Mouse (Mus musculus) G1E (cell line): Measurements from ENCODE around the gene Zfp93.

Source experiments
- CTCF ChIP-seq: IDR thresholded peaks from 2 replicates; pipeline ENCODE4 v1.5.1; 2012; ENCODE audit warnings: low read depth, low read length, inconsistent platforms, mixed read lengths
- GATA1 ChIP-seq: IDR thresholded peaks from 2 replicates; pipeline ENCODE4 v1.6.1; 2012; ENCODE audit warnings: borderline replicate concordance, low read length, inconsistent platforms, mixed read lengths

DNA sequence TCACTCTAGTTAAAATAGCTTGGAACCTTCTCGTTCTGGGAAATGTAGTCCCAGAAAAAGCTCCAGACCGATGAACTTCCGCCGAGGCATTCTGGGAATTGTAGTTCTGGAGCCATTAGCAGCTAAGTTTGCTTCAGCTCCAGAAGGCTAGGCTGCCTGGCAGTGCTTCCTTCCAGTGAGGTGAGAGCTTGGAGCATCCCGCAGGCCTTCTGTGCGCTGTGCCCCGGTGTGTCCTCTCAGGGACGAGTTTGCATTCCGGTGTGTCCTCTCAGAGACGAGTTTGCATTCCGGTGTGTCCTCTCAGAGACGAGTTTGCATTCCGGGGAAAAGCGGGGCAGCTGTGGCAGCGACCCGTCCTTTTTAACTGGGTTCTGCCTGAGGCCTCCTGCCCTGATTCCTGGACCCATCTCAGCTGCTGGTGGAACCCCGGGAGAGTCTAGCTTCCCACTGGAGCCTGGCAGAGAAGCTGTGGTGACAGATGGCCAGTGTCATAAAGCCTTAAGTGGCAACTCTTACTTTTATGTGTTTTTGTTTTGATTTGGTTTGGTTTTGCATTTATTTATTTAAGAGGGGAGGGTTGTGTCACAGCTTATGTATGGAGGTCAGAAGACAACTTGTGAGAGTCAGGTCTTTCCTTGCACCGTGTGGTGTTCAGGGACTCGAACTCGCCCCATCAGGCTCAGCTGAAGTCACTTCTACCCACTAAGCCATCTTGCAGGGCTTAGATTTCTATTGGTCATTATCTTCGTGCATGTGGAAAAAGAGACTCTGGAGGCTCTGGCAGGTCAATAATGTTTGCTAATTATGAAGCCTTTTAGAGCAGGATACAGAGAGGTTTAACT is 15.4 kb upstream of the Zfp93 start, which contains the start of gene Zfp108:
- no peak for TF ChIP-seq CTCF
- no peak for TF ChIP-seq GATA1
